Mouse (Mus musculus): ENCODE data around the gene Tmem161a. TPM values are rescaled to one million over a fixed set of nuclear protein-coding genes. Genes with fewer than 3 reads are reported as not detected.
A peak's percentile ranks its signal among the peaks of the same experiment; 100 is the strongest.
"Not testable (repeated sequence)": the region's sequence is repeated elsewhere in the genome, so short reads cannot be mapped to it uniquely, and the experiment has no call there.

Gene Tmem161a
- polyA plus RNA-seq, 1 experiment from 2014 or later, result 67.7 TPM

- no peaks in the 10 kb centered on the region for H3K9me3 ChIP-seq (ENCODE audit: control insufficient read depth, low read length)
- H3K9ac ChIP-seq (replicated peaks; ENCODE audit: low read depth, low read length), result peak within 1 kb of the TSS; percentile 67
- H3K27me3 ChIP-seq (replicated peaks; ENCODE audit: control insufficient read depth, insufficient read depth, low read length), result no peaks in the 10 kb centered on the region
- H3K4me3 ChIP-seq (replicated peaks; ENCODE audit: low read length), result peak within 1 kb of the TSS; percentile 69
- H3K36me3 ChIP-seq (ENCODE audit: control insufficient read depth, insufficient read depth), result no peaks in the 10 kb centered on the region
- peak within 1 kb of the TSS; percentile 96 for H3K4me2 ChIP-seq (ENCODE audit: low read length)
- peaks cover 15% of the 10 kb centered on the region for H3K4me1 ChIP-seq (replicated peaks; ENCODE audit: control insufficient read depth, insufficient read depth, low read length)
- peak within 1 kb of the TSS; percentile 26; the same call in 1 of the 2 replicates for H3K27ac ChIP-seq (ENCODE audit: low read length)
- ATAC-seq, result peak; percentile 99
- WGBS, result under 1% methylated on average over 63 of the region's 66 CpGs
Measured at GRCm38 (mm10) chr8:70212112-70213055, 40.2 kb downstream of the Tmem161a start, which contains the start of gene Slc25a42. Gene Slc25a42, minus strand, starts transcription at chr8:70212305.

DNA sequence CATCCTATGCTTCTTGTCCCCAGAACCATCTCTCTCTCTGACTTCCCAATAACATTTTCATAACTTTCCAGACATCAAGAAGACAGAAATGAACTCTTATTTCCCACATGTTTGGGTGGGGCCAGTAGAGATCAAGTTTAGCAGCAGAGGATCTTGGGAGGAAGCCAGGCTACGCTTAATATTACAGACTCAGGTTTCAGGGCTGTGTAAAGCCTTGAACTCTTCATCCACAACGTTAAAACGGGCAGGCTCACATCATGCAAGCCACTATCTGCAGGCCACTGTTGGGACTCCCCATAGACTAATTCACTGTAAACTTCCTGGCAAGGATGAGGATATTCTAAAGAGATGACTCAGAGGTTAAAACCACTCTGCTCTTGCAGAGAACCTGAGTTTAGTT is 42.3 kb downstream of the Tmem161a start:
- no peak overlapping the region for H3K9ac ChIP-seq (replicated peaks; ENCODE audit: low read depth, low read length)
- no peaks in the 10 kb centered on the region for H3K9me3 ChIP-seq (ENCODE audit: control insufficient read depth, low read length)
- H3K4me1 ChIP-seq (replicated peaks; ENCODE audit: control insufficient read depth, insufficient read depth, low read length), result peaks cover 17% of the 10 kb centered on the region
- 68% methylated on average over 3 of the region's 3 CpGs for WGBS
- H3K4me3 ChIP-seq (replicated peaks; ENCODE audit: low read length), result no peak overlapping the region
- no peaks in the 10 kb centered on the region for H3K27me3 ChIP-seq (replicated peaks; ENCODE audit: control insufficient read depth, insufficient read depth, low read length)
- H3K27ac ChIP-seq (ENCODE audit: low read length), result no peak overlapping the region
- no peak for ATAC-seq
- no peak overlapping the region for H3K4me2 ChIP-seq (ENCODE audit: low read length)
- H3K36me3 ChIP-seq (ENCODE audit: control insufficient read depth, insufficient read depth), result no peaks in the 10 kb centered on the region

GRCm38 (mm10) chr8:70215092-70215491 is 42.9 kb downstream of the Tmem161a start:
- no peak overlapping the region for H3K4me2 ChIP-seq (ENCODE audit: low read length)
- 79% methylated on average over 5 of the region's 5 CpGs for WGBS
- no peak for ATAC-seq
- H3K27ac ChIP-seq (ENCODE audit: low read length), result no peak overlapping the region
- H3K27me3 ChIP-seq (replicated peaks; ENCODE audit: control insufficient read depth, insufficient read depth, low read length), result no peaks in the 10 kb centered on the region
- H3K4me3 ChIP-seq (replicated peaks; ENCODE audit: low read length), result no peak overlapping the region
- peaks cover 18% of the 10 kb centered on the region for H3K4me1 ChIP-seq (replicated peaks; ENCODE audit: control insufficient read depth, insufficient read depth, low read length)
- H3K9me3 ChIP-seq (ENCODE audit: control insufficient read depth, low read length), result no peaks in the 10 kb centered on the region
- no peak overlapping the region for H3K9ac ChIP-seq (replicated peaks; ENCODE audit: low read depth, low read length)
- no peaks in the 10 kb centered on the region for H3K36me3 ChIP-seq (ENCODE audit: control insufficient read depth, insufficient read depth)

DNA sequence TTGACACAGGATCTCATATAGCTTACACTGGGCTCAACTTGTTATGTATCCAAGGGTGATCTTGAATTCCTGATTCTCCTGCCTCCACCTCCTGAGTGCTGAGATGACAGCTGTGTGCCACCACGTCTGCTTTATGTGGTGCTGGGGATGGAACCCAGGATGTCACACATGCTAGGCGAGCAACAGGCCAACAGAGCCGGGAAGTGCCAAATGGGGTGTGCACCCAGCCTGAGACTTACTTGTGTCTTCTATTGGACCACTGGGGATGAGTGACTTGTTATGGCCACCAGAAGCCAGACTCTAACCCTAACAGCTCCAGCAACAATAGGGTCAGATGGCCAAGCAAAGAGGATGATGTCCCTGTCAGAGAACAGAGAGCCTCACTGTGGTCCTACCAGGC is 44.0 kb downstream of the Tmem161a start:
- WGBS, result 73% methylated on average over 3 of the region's 3 CpGs

DNA sequence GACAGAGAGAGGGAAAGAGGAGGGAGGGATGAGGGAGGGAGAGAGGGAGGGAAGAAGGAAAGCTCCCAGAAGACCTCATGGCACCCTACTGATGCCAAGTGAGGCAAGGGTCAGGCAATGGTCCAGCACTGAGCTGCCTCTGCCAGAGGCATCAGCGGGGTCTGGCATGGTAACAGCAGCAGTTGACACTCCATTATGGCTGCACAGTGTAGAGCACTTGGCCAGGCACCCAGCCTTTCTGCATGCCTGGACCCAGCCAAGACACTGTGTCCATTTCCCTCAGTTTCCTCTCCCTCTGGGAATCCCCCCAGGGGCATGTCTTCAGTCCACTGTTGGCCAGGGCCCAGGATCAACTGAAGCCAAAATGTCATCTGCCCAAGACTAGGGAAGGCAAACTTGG is 44.4 kb downstream of the Tmem161a start:
- Histone ChIP-seq H3K27ac (ENCODE audit: low read length) (no peak overlapping the region), H3K9me3 (ENCODE audit: control insufficient read depth, low read length) (no peaks in the 10 kb centered on the region), H3K9ac (replicated peaks; ENCODE audit: low read depth, low read length) (no peak overlapping the region), H3K4me3 (replicated peaks; ENCODE audit: low read length) (no peak overlapping the region), H3K4me2 (ENCODE audit: low read length) (no peak overlapping the region), H3K27me3 (replicated peaks; ENCODE audit: control insufficient read depth, insufficient read depth, low read length) (no peaks in the 10 kb centered on the region), H3K4me1 (replicated peaks; ENCODE audit: control insufficient read depth, insufficient read depth, low read length) (peaks cover 10% of the 10 kb centered on the region), H3K36me3 (ENCODE audit: control insufficient read depth, insufficient read depth) (peaks cover 3% of the 10 kb centered on the region)
- ATAC-seq, result no peak
- WGBS, result 47% methylated on average over 1 of the region's 1 CpGs

More for the DNA sequence above, 44.0 kb downstream of the Tmem161a start:
- H3K27ac ChIP-seq (ENCODE audit: low read length); H3K4me2 ChIP-seq (ENCODE audit: low read length); H3K9ac ChIP-seq (replicated peaks; ENCODE audit: low read depth, low read length); H3K36me3 ChIP-seq (ENCODE audit: control insufficient read depth, insufficient read depth); H3K4me3 ChIP-seq (replicated peaks; ENCODE audit: low read length); H3K9me3 ChIP-seq (ENCODE audit: control insufficient read depth, low read length); H3K27me3 ChIP-seq (replicated peaks; ENCODE audit: control insufficient read depth, insufficient read depth, low read length); ATAC-seq: not testable (repeated sequence)
- H3K4me1 ChIP-seq (replicated peaks; ENCODE audit: control insufficient read depth, insufficient read depth, low read length), result peaks cover 12% of the 10 kb centered on the region

DNA sequence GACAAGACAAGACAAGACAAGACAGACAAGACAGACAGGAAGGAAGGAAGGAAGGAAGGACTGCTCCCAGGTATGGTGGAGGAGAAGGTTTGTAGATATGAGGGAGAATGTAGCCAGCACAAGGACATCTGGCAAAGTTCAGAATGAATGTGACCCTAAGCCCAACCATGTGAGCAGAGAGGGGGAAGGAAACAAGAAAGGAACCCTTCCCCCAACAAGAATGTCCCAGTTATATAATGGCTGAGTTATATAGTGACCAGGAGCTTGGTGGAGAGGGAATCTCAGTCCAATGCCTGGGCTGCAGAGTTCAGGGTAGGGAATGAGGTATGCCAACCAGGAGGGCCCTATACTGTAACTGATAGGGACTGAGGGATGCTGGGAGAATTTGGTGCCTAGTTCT is 45.3 kb downstream of the Tmem161a start:
- Histone ChIP-seq H3K4me1 (replicated peaks; ENCODE audit: control insufficient read depth, insufficient read depth, low read length) (peaks cover 8% of the 10 kb centered on the region), H3K9ac (replicated peaks; ENCODE audit: low read depth, low read length) (no peak overlapping the region), H3K36me3 (ENCODE audit: control insufficient read depth, insufficient read depth) (peaks cover 8% of the 10 kb centered on the region), H3K4me2 (ENCODE audit: low read length) (no peak overlapping the region), H3K4me3 (replicated peaks; ENCODE audit: low read length) (no peak overlapping the region), H3K27ac (ENCODE audit: low read length) (no peak overlapping the region), H3K27me3 (replicated peaks; ENCODE audit: control insufficient read depth, insufficient read depth, low read length) (no peaks in the 10 kb centered on the region), H3K9me3 (ENCODE audit: control insufficient read depth, low read length) (no peaks in the 10 kb centered on the region)
- ATAC-seq, result no peak

DNA sequence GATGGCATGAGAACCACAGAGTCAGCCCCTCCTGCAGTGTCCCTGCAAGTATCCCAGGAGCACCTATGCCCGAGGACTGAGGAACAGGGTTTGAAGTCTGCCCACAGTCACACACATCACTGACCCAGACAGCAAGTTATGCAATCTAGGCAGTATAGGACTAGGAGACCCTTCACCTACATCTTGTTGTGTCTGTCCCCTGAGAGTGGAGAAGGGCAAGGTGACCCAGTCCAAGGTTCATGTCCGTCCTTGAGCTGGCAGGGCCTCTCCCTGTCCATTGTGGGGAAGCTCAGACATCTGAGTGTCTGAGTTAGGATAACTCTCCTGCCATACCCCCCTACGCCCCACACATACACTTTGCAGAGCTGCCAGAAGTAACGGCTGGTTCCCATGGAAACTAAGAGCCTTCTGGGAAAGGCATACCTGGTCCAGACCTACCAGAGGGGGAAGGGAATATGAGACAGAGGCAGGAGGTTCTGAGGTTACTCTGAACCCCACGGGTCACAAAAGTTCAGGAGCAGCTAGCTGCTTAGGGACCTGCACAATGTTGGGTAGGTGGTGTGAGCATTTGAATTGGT is 47.0 kb downstream of the Tmem161a start:
- WGBS, result 47% methylated on average over 5 of the region's 5 CpGs
- H3K27ac ChIP-seq (ENCODE audit: low read length), result no peak overlapping the region
- H3K9ac ChIP-seq (replicated peaks; ENCODE audit: low read depth, low read length), result no peak overlapping the region
- H3K4me2 ChIP-seq (ENCODE audit: low read length), result no peak overlapping the region
- no peak overlapping the region for H3K4me3 ChIP-seq (replicated peaks; ENCODE audit: low read length)
- ATAC-seq, result peak; percentile 61
- H3K36me3 ChIP-seq (ENCODE audit: control insufficient read depth, insufficient read depth), result peaks cover 12% of the 10 kb centered on the region
- H3K4me1 ChIP-seq (replicated peaks; ENCODE audit: control insufficient read depth, insufficient read depth, low read length), result 0 out of 2 replicates have a peak, but pooled peaks cover 3% of the 10 kb centered on the region
- no peaks in the 10 kb centered on the region for H3K9me3 ChIP-seq (ENCODE audit: control insufficient read depth, low read length)
- no peaks in the 10 kb centered on the region for H3K27me3 ChIP-seq (replicated peaks; ENCODE audit: control insufficient read depth, insufficient read depth, low read length)

DNA sequence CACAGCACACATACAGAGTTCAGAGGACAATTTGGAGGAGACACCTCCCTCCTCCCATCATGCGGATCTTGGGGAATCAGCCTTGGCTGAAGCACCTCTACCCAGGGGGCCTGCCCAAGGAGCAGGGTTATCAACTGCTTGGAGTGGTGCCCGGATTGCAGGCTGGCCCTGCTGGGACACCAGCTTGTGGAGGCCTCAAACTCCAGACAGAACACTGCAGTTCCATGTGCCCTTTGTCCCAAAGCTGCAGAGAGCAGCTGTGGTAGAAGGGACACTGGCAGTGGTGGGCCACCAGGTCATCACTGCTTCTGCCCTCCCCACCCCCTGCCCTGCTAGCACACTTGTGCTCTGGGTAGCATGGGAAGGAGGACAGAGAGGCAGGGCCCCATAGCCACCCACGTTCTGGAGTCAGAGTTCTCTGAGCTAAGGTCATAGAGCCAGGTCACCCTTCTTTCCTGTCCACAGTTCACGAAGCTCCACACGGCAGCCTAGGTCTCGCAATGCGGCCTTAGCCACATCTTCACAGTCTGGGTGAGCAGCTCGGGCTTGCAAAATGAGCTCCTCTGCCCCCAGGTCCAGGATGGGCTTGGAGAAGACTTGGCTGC is 48.2 kb downstream of the Tmem161a start:
- 79% methylated on average over 8 of the region's 8 CpGs for WGBS
- Histone ChIP-seq H3K4me1 (replicated peaks; ENCODE audit: control insufficient read depth, insufficient read depth, low read length) (0 out of 2 replicates have a peak, but pooled peaks cover 3% of the 10 kb centered on the region), H3K9ac (replicated peaks; ENCODE audit: low read depth, low read length) (no peak overlapping the region), H3K27ac (ENCODE audit: low read length) (no peak overlapping the region), H3K4me2 (ENCODE audit: low read length) (no peak overlapping the region), H3K9me3 (ENCODE audit: control insufficient read depth, low read length) (no peaks in the 10 kb centered on the region), H3K27me3 (replicated peaks; ENCODE audit: control insufficient read depth, insufficient read depth, low read length) (no peaks in the 10 kb centered on the region), H3K36me3 (ENCODE audit: control insufficient read depth, insufficient read depth) (peaks cover 17% of the 10 kb centered on the region), H3K4me3 (replicated peaks; ENCODE audit: low read length) (no peak overlapping the region)
- ATAC-seq, result no peak

GRCm38 (mm10) chr8:70220911-70221310 is 48.8 kb downstream of the Tmem161a start:
- H3K4me2 ChIP-seq (ENCODE audit: low read length), result no peak overlapping the region
- H3K9me3 ChIP-seq (ENCODE audit: control insufficient read depth, low read length), result no peaks in the 10 kb centered on the region
- 97% methylated on average over 3 of the region's 3 CpGs for WGBS
- 0 out of 2 replicates have a peak, but pooled peaks cover 3% of the 10 kb centered on the region for H3K4me1 ChIP-seq (replicated peaks; ENCODE audit: control insufficient read depth, insufficient read depth, low read length)
- no peak for ATAC-seq
- no peak overlapping the region for H3K4me3 ChIP-seq (replicated peaks; ENCODE audit: low read length)
- H3K36me3 ChIP-seq (ENCODE audit: control insufficient read depth, insufficient read depth), result peaks cover 21% of the 10 kb centered on the region
- no peaks in the 10 kb centered on the region for H3K27me3 ChIP-seq (replicated peaks; ENCODE audit: control insufficient read depth, insufficient read depth, low read length)
- H3K27ac ChIP-seq (ENCODE audit: low read length), result no peak overlapping the region
- no peak overlapping the region for H3K9ac ChIP-seq (replicated peaks; ENCODE audit: low read depth, low read length)

Data from forebrain, embryonic 16.5 days (tissue).